Mouse (Mus musculus) midbrain, postnatal 0 days (tissue): ENCODE results near the gene Ctf1. TPM values are rescaled to one million over a fixed set of nuclear protein-coding genes. Genes with fewer than 3 reads are reported as not detected.

Source experiments
- ATAC-seq: fragments of 200-750 bp; cut with Nextera tagmentation; 2 replicates; pipeline ENCODE4 v1.8.0; 2017; ENCODE audit warnings: moderate number of reproducible peaks, mild to moderate bottlenecking, moderate TSS enrichment, moderate library complexity; ENCODE audit not compliant: low FRiP score
- DNase-seq: peaks from one replicate; pipeline ENCODE4 v3.0.0-alpha.2; 2015; ENCODE audit warnings: low spot score
- H3K27ac ChIP-seq: fragments of 300-500 bp; sonication (generic); 2 replicates; pipeline ENCODE4 v1.5.1; 2014; ENCODE audit warnings: low read depth, mild to moderate bottlenecking, low read length, mixed read lengths
- H3K27me3 ChIP-seq: fragments of 300-500 bp; sonication (generic); 2 replicates; pipeline ENCODE4 v1.6.1; 2014; ENCODE audit warnings: low read length, control low read depth, mixed read lengths; ENCODE audit not compliant: insufficient read depth
- H3K36me3 ChIP-seq: fragments of 300-500 bp; sonication (generic); 2 replicates; pipeline ENCODE4 v1.6.1; 2014; ENCODE audit warnings: low read length, control low read depth, mixed read lengths; ENCODE audit not compliant: insufficient read depth
- H3K4me1 ChIP-seq: fragments of 300-500 bp; sonication (generic); 2 replicates; pipeline ENCODE4 v1.6.1; 2014; ENCODE audit warnings: mild to moderate bottlenecking, control low read depth, antibody characterized with exemption, low read length, mixed read lengths; ENCODE audit not compliant: insufficient read depth
- H3K4me2 ChIP-seq: fragments of 300-500 bp; sonication (generic); 2 replicates; pipeline ENCODE4 v1.6.1; 2014; ENCODE audit warnings: low read depth, mild to moderate bottlenecking, low read length, mixed read lengths; ENCODE audit not compliant: poor library complexity, severe bottlenecking
- H3K4me3 ChIP-seq: fragments of 300-500 bp; sonication (generic); 2 replicates; pipeline ENCODE4 v1.5.1; 2014; ENCODE audit warnings: low read depth, mild to moderate bottlenecking, low read length, moderate library complexity
- H3K9ac ChIP-seq: fragments of 300-500 bp; sonication (generic); replicated peaks from 2 replicates; pipeline ENCODE4 v1.6.1; 2014; ENCODE audit warnings: mild to moderate bottlenecking, low read length, moderate library complexity, mixed read lengths; ENCODE audit not compliant: poor library complexity, severe bottlenecking
- H3K9me3 ChIP-seq: fragments of 300-500 bp; sonication (generic); 2 replicates; pipeline ENCODE4 v1.6.1; 2016; ENCODE audit warnings: low read length, control low read depth
- CTCF ChIP-seq: IDR thresholded peaks from 2 replicates; pipeline ENCODE4 v1.5.1; 2016; ENCODE audit warnings: antibody characterized with exemption, mild to moderate bottlenecking
- WGBS: fragments of 180-500 bp; shearing (Covaris S2); extraction: QIAGEN DNeasy Blood & Tissue Kit; methylation state at CpG from one replicate; pipeline ENCODE4 v1.1.7; 2014; 5-methylcytosine and 5-hydroxymethylcytosine counted together
- polyA plus RNA-seq: library from polyadenylated mRNA; unstranded; fragments of >200 nt; fragmentation: Nextera tagmentation; extraction: Ambion mirVana; gene quantifications from 2 replicates; pipeline ENCODE4 v1.2.1, GENCODE M21; 2015
- total RNA-seq: library from RNA; depleted of rRNA; stranded (reverse); fragments of >200 nt; gene quantifications from 2 replicates; pipeline ENCODE4 v1.2.3, GENCODE M21; 2014

The Ctf1 gene
- total and polyA plus RNA-seq, 2 experiments from 2014 or later: 3.8 to 5.5 TPM

DNA sequence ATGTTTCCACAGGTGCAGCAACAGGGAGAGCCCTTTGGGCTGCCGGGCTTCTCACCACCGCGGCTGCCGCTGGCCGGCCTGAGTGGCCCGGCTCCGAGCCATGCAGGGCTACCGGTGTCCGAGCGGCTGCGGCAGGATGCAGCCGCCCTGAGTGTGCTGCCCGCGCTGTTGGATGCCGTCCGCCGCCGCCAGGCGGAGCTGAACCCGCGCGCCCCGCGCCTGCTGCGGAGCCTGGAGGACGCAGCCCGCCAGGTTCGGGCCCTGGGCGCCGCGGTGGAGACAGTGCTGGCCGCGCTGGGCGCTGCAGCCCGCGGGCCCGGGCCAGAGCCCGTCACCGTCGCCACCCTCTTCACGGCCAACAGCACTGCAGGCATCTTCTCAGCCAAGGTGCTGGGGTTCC, 4.5 kb downstream of the Ctf1 start:
- ATAC-seq: peak; percentile 42; the same call in 1 of the 2 replicates
- H3K27ac ChIP-seq: no peak overlapping the region
- H3K4me2 ChIP-seq: peak overlapping the region; percentile 67
- TF ChIP-seq CTCF: peak; percentile 57
- peak overlapping the region; percentile 59 for H3K9ac ChIP-seq
- H3K36me3 ChIP-seq: no peaks in the 10 kb centered on the region
- H3K4me3 ChIP-seq: peak overlapping the region; percentile 38
- no peaks in the 10 kb centered on the region for H3K9me3 ChIP-seq
- H3K4me1 ChIP-seq: peaks cover 7% of the 10 kb centered on the region; the same call in 1 of the 2 replicates
- peak; percentile 46 for DNase-seq
- 2% methylated on average over 40 of the region's 41 CpGs for WGBS
- H3K27me3 ChIP-seq: no peaks in the 10 kb centered on the region

DNA sequence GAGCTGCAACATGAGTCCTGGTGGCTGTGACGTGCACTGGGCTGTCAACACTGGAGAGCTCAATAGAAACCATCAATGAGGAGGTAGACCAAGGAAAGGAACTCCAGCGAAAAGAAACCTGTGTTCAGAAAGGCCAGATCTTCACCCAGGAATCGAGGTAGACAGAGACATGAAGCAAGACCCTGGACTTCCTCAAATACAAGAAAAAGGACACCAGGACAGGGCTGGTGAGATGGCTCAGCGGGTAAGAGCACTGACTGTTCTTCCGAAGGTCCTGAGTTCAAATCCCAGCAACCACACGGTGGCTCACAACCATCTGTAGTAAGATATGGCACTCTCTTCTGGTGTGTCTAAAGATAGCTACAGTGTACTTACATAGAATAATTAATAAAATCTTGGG, 5.8 kb downstream of the Ctf1 start:
- Histone ChIP-seq H3K4me1 (no peaks in the 10 kb centered on the region), H3K9ac (no peak overlapping the region), H3K4me3 (no peak overlapping the region), H3K36me3 (no peaks in the 10 kb centered on the region), H3K27ac (no peak overlapping the region), H3K27me3 (no peaks in the 10 kb centered on the region), H3K9me3 (no peaks in the 10 kb centered on the region), H3K4me2 (no peak overlapping the region)
- ATAC-seq (no peak), DNase-seq (no peak)
- WGBS: 93% methylated on average over 6 of the region's 6 CpGs
- TF ChIP-seq CTCF: no peak

- Histone ChIP-seq H3K27ac (no peak overlapping the region), H3K4me2 (no peak overlapping the region), H3K36me3 (no peaks in the 10 kb centered on the region), H3K4me1 (no peaks in the 10 kb centered on the region), H3K27me3 (no peaks in the 10 kb centered on the region), H3K9ac (no peak overlapping the region), H3K9me3 (no peaks in the 10 kb centered on the region), H3K4me3 (no peak overlapping the region)
- DNase-seq (no peak), ATAC-seq (no peak)
- WGBS: 96% methylated on average over 6 of the region's 6 CpGs
- TF ChIP-seq CTCF: no peak
Measured at GRCm38 (mm10) chr7:127719258-127719657, 6.7 kb downstream of the Ctf1 start.

GRCm38 (mm10) chr7:127725490-127725889, 13.0 kb downstream of the Ctf1 start:
- no peak overlapping the region for H3K4me3 ChIP-seq
- no peaks in the 10 kb centered on the region for H3K4me1 ChIP-seq
- TF ChIP-seq CTCF: no peak
- no peaks in the 10 kb centered on the region for H3K9me3 ChIP-seq
- no peaks in the 10 kb centered on the region for H3K27me3 ChIP-seq
- H3K27ac ChIP-seq: no peak overlapping the region
- no peak for ATAC-seq
- WGBS: 36% methylated on average over 2 of the region's 2 CpGs
- H3K36me3 ChIP-seq: no peaks in the 10 kb centered on the region
- H3K4me2 ChIP-seq: no peak overlapping the region
- no peak overlapping the region for H3K9ac ChIP-seq
- DNase-seq: no peak

- no peaks in the 10 kb centered on the region for H3K4me1 ChIP-seq
- no peak for TF ChIP-seq CTCF
- no peak overlapping the region for H3K4me3 ChIP-seq
- no peaks in the 10 kb centered on the region for H3K27me3 ChIP-seq
- no peak overlapping the region for H3K27ac ChIP-seq
- no peak overlapping the region for H3K4me2 ChIP-seq
- H3K9me3 ChIP-seq: no peaks in the 10 kb centered on the region
- ATAC-seq: no peak
- DNase-seq: no peak
- 51% methylated on average over 6 of the region's 6 CpGs for WGBS
- no peaks in the 10 kb centered on the region for H3K36me3 ChIP-seq
- no peak overlapping the region for H3K9ac ChIP-seq
Measured at GRCm38 (mm10) chr7:127725924-127726323, 13.4 kb downstream of the Ctf1 start.

DNA sequence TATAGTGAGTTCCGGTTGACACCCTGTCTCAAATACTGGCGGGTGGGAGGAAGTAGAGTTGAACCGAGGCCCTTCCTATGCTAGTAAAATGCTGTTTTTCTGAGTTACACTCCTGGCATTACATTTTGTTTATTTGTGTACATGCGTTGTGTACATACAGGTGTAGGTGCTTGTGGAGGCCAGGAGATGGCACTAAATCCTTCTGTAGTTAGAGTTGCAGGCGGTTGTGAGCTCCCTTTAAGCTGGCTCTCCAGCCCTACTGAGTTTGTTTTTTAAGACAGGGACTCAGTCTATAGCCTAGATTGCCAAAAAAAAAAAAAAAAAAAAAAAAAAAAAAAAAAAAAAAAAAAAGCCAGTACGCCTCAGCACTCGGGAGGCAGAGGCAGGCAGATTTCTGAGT, 15.4 kb downstream of the Ctf1 start:
- Histone ChIP-seq H3K9ac (no peak overlapping the region), H3K27me3 (no peaks in the 10 kb centered on the region), H3K9me3 (no peaks in the 10 kb centered on the region), H3K36me3 (no peaks in the 10 kb centered on the region), H3K4me3 (no peak overlapping the region), H3K4me2 (no peak overlapping the region), H3K4me1 (no peaks in the 10 kb centered on the region), H3K27ac (no peak overlapping the region)
- WGBS: 88% methylated on average over 7 of the region's 7 CpGs
- ATAC-seq (no peak), DNase-seq (no peak)
- TF ChIP-seq CTCF: no peak
